Mouse (Mus musculus) liver, embryonic 16.5 days (tissue): ENCODE measurements around the gene Atp6v0a4. TPM values are rescaled to one million over a fixed set of nuclear protein-coding genes. Genes with fewer than 3 reads are reported as not detected.

Source experiments
- ATAC-seq: fragments of 200-750 bp; cut with Nextera tagmentation; 2 replicates; pipeline ENCODE4 v1.8.0; 2017; ENCODE audit warnings: low read depth, mild to moderate bottlenecking, moderate number of reproducible peaks, moderate library complexity
- H3K27ac ChIP-seq: fragments of 300-500 bp; sonication (generic); 2 replicates; pipeline ENCODE4 v1.5.1; 2014; ENCODE audit warnings: mild to moderate bottlenecking, low read length
- H3K27me3 ChIP-seq: fragments of 300-500 bp; sonication (generic); 2 replicates; pipeline ENCODE4 v1.6.1; 2014; ENCODE audit warnings: low read depth, low read length, mixed read lengths; ENCODE audit not compliant: control insufficient read depth, insufficient read depth
- H3K36me3 ChIP-seq: fragments of 300-500 bp; sonication (generic); 2 replicates; pipeline ENCODE4 v1.6.1; 2014; ENCODE audit warnings: mild to moderate bottlenecking; ENCODE audit not compliant: control insufficient read depth, insufficient read depth
- H3K4me1 ChIP-seq: fragments of 300-500 bp; sonication (generic); 2 replicates; pipeline ENCODE4 v1.6.1; 2014; ENCODE audit warnings: low read depth, low read length, mixed read lengths; ENCODE audit not compliant: control insufficient read depth
- H3K4me2 ChIP-seq: fragments of 300-500 bp; sonication (generic); 2 replicates; pipeline ENCODE4 v1.6.1; 2014; ENCODE audit warnings: low read depth, low read length, mixed read lengths
- H3K4me3 ChIP-seq: fragments of 300-500 bp; sonication (generic); 2 replicates; pipeline ENCODE4 v1.5.1; 2014; ENCODE audit warnings: low read depth, mild to moderate bottlenecking, low read length
- H3K9ac ChIP-seq: fragments of 300-500 bp; sonication (generic); 2 replicates; pipeline ENCODE4 v1.6.1; 2014; ENCODE audit warnings: low read depth, low read length
- H3K9me3 ChIP-seq: fragments of 300-500 bp; sonication (generic); replicated peaks from 2 replicates; pipeline ENCODE4 v1.6.1; 2016; ENCODE audit warnings: low read length; ENCODE audit not compliant: control insufficient read depth
- WGBS: fragments of 180-500 bp; shearing (Covaris S2); extraction: QIAGEN DNeasy Blood & Tissue Kit; methylation state at CpG from one replicate; pipeline ENCODE4 v1.1.7; 2014; ENCODE audit not compliant: insufficient replicate concordance; 5-methylcytosine and 5-hydroxymethylcytosine counted together
- polyA plus RNA-seq: library from polyadenylated mRNA; unstranded; fragments of >200 nt; fragmentation: Nextera tagmentation; extraction: Ambion mirVana; gene quantifications from 2 replicates; pipeline ENCODE4 v1.2.1, GENCODE M21; 2015

Gene Atp6v0a4
- polyA plus RNA-seq, 1 experiment from 2014 or later = 0.67 TPM

- no peak overlapping the region for H3K27ac ChIP-seq
- no peaks in the 10 kb centered on the region for H3K27me3 ChIP-seq
- peaks cover 12% of the 10 kb centered on the region for H3K4me1 ChIP-seq
- no peak overlapping the region for H3K4me2 ChIP-seq
- H3K4me3 ChIP-seq = no peak overlapping the region
- no peaks in the 10 kb centered on the region for H3K9me3 ChIP-seq
- no peak overlapping the region for H3K9ac ChIP-seq
- H3K36me3 ChIP-seq = no peaks in the 10 kb centered on the region
- ATAC-seq = peak; percentile 39; the same call in 1 of the 2 replicates
- 34% methylated on average over 5 of the region's 5 CpGs for WGBS
Observed at GRCm38 (mm10) chr6:38072137-38072796, 52.1 kb downstream of the Atp6v0a4 start.

- Histone ChIP-seq H3K4me2 (no peak overlapping the region), H3K4me1 (peaks cover 12% of the 10 kb centered on the region), H3K27me3 (no peaks in the 10 kb centered on the region), H3K9ac (no peak overlapping the region), H3K36me3 (no peaks in the 10 kb centered on the region), H3K4me3 (no peak overlapping the region), H3K9me3 (no peaks in the 10 kb centered on the region), H3K27ac (no peak overlapping the region)
- WGBS = 35% methylated on average over 4 of the region's 4 CpGs
- ATAC-seq = peak; percentile 61
Observed at GRCm38 (mm10) chr6:38071256-38071655, 53.1 kb downstream of the Atp6v0a4 start.

- Histone ChIP-seq H3K9ac (no peak overlapping the region), H3K4me1 (peaks cover 3% of the 10 kb centered on the region), H3K27me3 (no peaks in the 10 kb centered on the region), H3K4me3 (no peak overlapping the region), H3K4me2 (no peak overlapping the region), H3K27ac (no peak overlapping the region), H3K36me3 (no peaks in the 10 kb centered on the region), H3K9me3 (no peaks in the 10 kb centered on the region)
- WGBS = 2% methylated on average over 5 of the region's 5 CpGs
- ATAC-seq = no peak
Observed at GRCm38 (mm10) chr6:38066215-38066614, 58.2 kb downstream of the Atp6v0a4 start.

- Histone ChIP-seq H3K4me1 (no peaks in the 10 kb centered on the region), H3K4me3 (no peak overlapping the region), H3K27ac (no peak overlapping the region), H3K27me3 (no peaks in the 10 kb centered on the region), H3K9me3 (no peaks in the 10 kb centered on the region), H3K9ac (no peak overlapping the region), H3K36me3 (no peaks in the 10 kb centered on the region), H3K4me2 (no peak overlapping the region)
- WGBS = 52% methylated on average over 11 of the region's 11 CpGs
- no peak for ATAC-seq
Observed at GRCm38 (mm10) chr6:38065501-38066122, 58.8 kb downstream of the Atp6v0a4 start.

- Histone ChIP-seq H3K9ac (no peak overlapping the region), H3K4me2 (no peak overlapping the region), H3K27ac (no peak overlapping the region), H3K4me1 (no peaks in the 10 kb centered on the region), H3K4me3 (no peak overlapping the region), H3K27me3 (no peaks in the 10 kb centered on the region), H3K9me3 (no peaks in the 10 kb centered on the region), H3K36me3 (no peaks in the 10 kb centered on the region)
- ATAC-seq = no peak
- WGBS = 60% methylated on average over 3 of the region's 3 CpGs
Observed at GRCm38 (mm10) chr6:38065122-38065500, 59.3 kb downstream of the Atp6v0a4 start.

- no peak overlapping the region for H3K27ac ChIP-seq
- no peaks in the 10 kb centered on the region for H3K9me3 ChIP-seq
- H3K27me3 ChIP-seq = no peaks in the 10 kb centered on the region
- H3K4me2 ChIP-seq = no peak overlapping the region
- no peaks in the 10 kb centered on the region for H3K4me1 ChIP-seq
- no peaks in the 10 kb centered on the region for H3K36me3 ChIP-seq
- no peak overlapping the region for H3K9ac ChIP-seq
- H3K4me3 ChIP-seq = no peak overlapping the region
- 20% methylated on average over 2 of the region's 2 CpGs for WGBS
- ATAC-seq = no peak
Observed at GRCm38 (mm10) chr6:38064621-38065020, 59.8 kb downstream of the Atp6v0a4 start.

GRCm38 (mm10) chr6:38058805-38059204 lies 65.6 kb downstream of the Atp6v0a4 start:
- 45% methylated on average over 5 of the region's 5 CpGs for WGBS
- no peaks in the 10 kb centered on the region for H3K36me3 ChIP-seq

GRCm38 (mm10) chr6:38055471-38056330 lies 68.7 kb downstream of the Atp6v0a4 start:
- Histone ChIP-seq H3K27ac (no peak overlapping the region), H3K9ac (no peak overlapping the region), H3K27me3 (no peaks in the 10 kb centered on the region), H3K4me3 (no peak overlapping the region), H3K9me3 (no peaks in the 10 kb centered on the region), H3K36me3 (no peaks in the 10 kb centered on the region), H3K4me1 (no peaks in the 10 kb centered on the region), H3K4me2 (no peak overlapping the region)
- 61% methylated on average over 15 of the region's 15 CpGs for WGBS
- no peak for ATAC-seq

More at GRCm38 (mm10) chr6:38058805-38059204, 65.6 kb downstream of the Atp6v0a4 start:
- ATAC-seq = no peak
- H3K27ac ChIP-seq = no peak overlapping the region
- no peaks in the 10 kb centered on the region for H3K27me3 ChIP-seq
- no peak overlapping the region for H3K4me2 ChIP-seq
- no peaks in the 10 kb centered on the region for H3K4me1 ChIP-seq
- H3K4me3 ChIP-seq = no peak overlapping the region
- no peak overlapping the region for H3K9ac ChIP-seq
- H3K9me3 ChIP-seq = no peaks in the 10 kb centered on the region

- Histone ChIP-seq H3K9me3 (no peaks in the 10 kb centered on the region), H3K4me3 (no peak overlapping the region), H3K4me1 (no peaks in the 10 kb centered on the region), H3K36me3 (no peaks in the 10 kb centered on the region), H3K27ac (no peak overlapping the region), H3K9ac (no peak overlapping the region), H3K27me3 (no peaks in the 10 kb centered on the region), H3K4me2 (no peak overlapping the region)
- ATAC-seq = no peak
- WGBS = 74% methylated on average over 6 of the region's 6 CpGs
Observed at GRCm38 (mm10) chr6:38049601-38050000, 74.8 kb downstream of the Atp6v0a4 start.
